Mouse (Mus musculus) embryonic facial prominence, embryonic 10.5 days (tissue): ENCODE measurements around the gene Arglu1. TPM values are rescaled to one million over a fixed set of nuclear protein-coding genes. Genes with fewer than 3 reads are reported as not detected.
A peak's percentile ranks its signal among the peaks of the same experiment; 100 is the strongest.

Experiments
- DNase-seq: peaks from one replicate; pipeline ENCODE4 v3.0.0-alpha.2; 2017; ENCODE audit warnings: low spot score
- H3K27ac ChIP-seq: fragments of 300-500 bp; sonication (generic); replicated peaks from 2 replicates; pipeline ENCODE4 v1.5.1; 2016; ENCODE audit warnings: mild to moderate bottlenecking
- H3K27me3 ChIP-seq: fragments of 300-500 bp; sonication (generic); replicated peaks from 2 replicates; pipeline ENCODE4 v1.6.1; 2016; ENCODE audit warnings: low read depth, mild to moderate bottlenecking; ENCODE audit not compliant: poor library complexity, severe bottlenecking
- H3K36me3 ChIP-seq: fragments of 300-500 bp; sonication (generic); replicated peaks from 2 replicates; pipeline ENCODE4 v1.6.1; 2016; ENCODE audit warnings: mild to moderate bottlenecking, moderate library complexity
- H3K4me1 ChIP-seq: fragments of 300-500 bp; sonication (generic); 2 replicates; pipeline ENCODE4 v1.6.1; 2016
- H3K4me3 ChIP-seq: fragments of 300-500 bp; sonication (generic); 2 replicates; pipeline ENCODE4 v1.5.1; 2016; ENCODE audit warnings: mild to moderate bottlenecking, moderate library complexity
- H3K9me3 ChIP-seq: fragments of 300-500 bp; sonication (generic); 2 replicates; pipeline ENCODE4 v1.6.1; 2016; ENCODE audit warnings: mild to moderate bottlenecking
- WGBS: fragments of 180-500 bp; shearing (Covaris S2); methylation state at CpG from one replicate; pipeline ENCODE4 v1.1.7; 2016; 5-methylcytosine and 5-hydroxymethylcytosine counted together
- polyA plus RNA-seq: library from polyadenylated mRNA; unstranded; fragments of >200 nt; fragmentation: Nextera tagmentation; extraction: Ambion mirVana; gene quantifications from 2 replicates; pipeline ENCODE4 v1.2.1, GENCODE M21; 2016

The Arglu1 gene
- polyA plus RNA-seq, 1 experiment from 2014 or later, result 174 TPM

DNA sequence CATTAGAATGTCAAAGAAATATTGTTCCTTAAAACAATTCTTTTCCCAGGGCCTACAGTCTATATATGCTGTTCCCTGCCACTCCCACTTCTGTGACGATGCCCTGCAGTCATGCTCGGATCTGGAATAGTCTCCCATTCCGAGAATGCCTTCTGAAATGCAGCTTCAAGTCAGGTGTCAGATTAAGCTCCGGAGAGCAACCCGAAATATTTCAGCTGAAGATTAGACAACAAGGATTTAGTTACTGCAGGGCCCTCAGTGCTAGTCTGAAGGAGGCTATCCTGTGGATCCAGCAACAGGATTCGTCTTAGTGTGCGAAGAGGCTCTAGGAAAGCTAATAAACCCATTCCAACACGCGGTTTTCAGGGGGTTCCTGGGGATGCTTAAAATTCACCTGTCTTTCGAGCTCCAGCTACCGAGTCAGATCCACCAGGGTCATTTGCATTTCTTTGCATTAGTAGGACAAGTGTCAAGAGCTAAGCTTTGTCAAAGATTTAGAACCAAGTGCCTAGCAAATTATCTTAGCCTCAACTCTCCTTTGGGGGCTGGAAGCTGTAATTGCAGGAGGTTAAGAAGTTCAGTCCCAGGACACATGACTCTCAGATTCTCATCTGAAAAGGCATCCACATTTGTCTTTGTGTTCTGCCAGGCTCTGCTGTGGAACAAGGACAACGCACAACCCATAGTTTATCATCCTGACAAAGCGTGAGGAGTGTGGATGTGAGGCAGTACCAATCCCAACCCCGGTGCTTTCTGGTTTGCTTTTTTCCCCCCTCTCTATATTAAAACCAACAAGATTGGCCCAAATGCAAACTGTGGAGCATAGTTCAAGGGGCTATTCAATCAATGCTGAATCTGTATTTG is 33.5 kb downstream of the Arglu1 start:
- H3K27ac ChIP-seq, result peak overlapping the region; percentile 96
- H3K36me3 ChIP-seq, result peaks cover 24% of the 10 kb centered on the region
- WGBS, result 7% methylated on average over 14 of the region's 14 CpGs
- H3K9me3 ChIP-seq, result no peaks in the 10 kb centered on the region
- no peaks in the 10 kb centered on the region for H3K27me3 ChIP-seq
- H3K4me1 ChIP-seq, result peaks cover 67% of the 10 kb centered on the region
- H3K4me3 ChIP-seq, result peak overlapping the region; percentile 98
- no peak for DNase-seq

DNA sequence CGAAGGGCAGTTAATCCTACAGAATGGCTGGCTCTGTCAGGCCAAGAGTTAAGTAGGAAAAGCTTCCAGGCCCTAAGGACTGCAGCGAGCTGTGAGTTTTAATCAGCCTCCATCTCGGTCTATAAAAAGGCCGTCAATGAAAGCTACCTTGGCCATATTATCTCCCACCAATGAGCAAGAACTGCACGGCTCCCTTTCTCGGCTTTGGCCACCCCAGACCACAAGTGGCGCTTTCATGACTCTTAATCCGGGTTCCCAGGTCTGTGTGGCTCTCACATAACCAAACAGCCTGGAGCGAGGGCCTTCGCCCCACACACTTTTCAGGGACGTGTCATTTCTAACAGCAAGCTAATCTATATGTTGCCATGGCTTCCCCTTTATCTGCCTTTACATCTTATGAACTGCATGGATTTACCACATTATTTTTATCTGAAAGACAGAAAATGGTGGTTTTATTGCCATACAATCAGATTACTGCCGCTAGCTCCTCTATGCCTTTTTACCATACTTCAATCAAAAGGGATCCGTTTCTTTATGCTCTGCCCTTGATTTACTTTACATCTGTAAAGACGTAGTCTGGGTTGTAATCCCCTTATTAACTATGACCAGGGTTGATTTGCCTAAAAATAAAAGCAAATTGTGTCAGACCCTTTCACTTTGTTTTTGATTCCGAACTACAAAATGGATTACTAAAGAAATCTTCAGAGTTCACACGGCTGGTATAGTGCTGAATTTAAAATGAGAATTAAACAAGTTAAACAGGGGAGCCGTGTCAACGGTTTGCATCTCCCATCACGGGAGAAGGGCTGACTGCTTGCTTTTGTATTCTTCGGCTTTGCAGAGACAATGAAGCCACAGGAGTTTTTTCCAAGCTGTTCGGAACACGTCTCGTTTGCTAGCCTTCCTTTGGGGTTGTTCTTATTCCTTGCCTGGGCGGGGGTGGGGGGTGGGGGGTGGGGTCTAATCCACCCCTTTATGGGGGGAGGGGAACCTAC is 34.7 kb downstream of the Arglu1 start:
- Histone ChIP-seq H3K27me3 (no peaks in the 10 kb centered on the region), H3K27ac (peak overlapping the region; percentile 71)

DNA sequence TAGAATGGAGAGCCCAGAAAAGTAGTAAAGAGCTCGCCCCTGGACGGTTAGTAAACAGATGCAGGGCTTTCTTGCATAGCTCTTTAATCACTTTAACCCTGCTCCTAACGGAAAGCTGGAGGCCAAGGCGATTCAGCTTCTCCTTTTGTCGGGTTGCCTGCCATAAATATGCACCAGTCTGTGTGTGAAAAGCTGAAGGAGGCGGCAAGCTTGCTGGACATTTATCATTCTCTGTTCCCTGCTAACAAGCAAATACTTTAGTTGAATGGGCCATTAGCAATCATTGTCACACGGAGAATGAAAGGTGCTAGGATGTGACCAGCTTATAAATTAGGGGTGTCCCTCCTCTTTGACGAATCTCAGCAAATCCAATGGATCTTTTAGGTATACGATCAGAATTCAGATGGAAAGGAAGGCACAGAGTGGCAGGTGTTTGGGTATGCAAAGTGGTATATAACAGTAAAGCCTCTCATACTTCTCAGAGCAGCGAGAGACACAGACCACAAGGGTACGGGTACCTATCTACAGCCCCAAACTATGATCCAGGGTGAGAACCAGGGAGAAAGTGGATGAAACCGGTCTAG is 36.3 kb downstream of the Arglu1 start:
- Histone ChIP-seq H3K4me3 (peak overlapping the region; percentile 25; the same call in 1 of the 2 replicates), H3K4me1 (peaks cover 95% of the 10 kb centered on the region), H3K27ac (no peak overlapping the region), H3K9me3 (no peaks in the 10 kb centered on the region), H3K36me3 (peaks cover 35% of the 10 kb centered on the region), H3K27me3 (no peaks in the 10 kb centered on the region; the same call in 1 of the 2 replicates)
- 62% methylated on average over 12 of the region's 12 CpGs for WGBS
- no peak for DNase-seq

More for the DNA sequence above, 34.7 kb downstream of the Arglu1 start:
- Histone ChIP-seq H3K4me3 (peak overlapping the region; percentile 98), H3K9me3 (no peaks in the 10 kb centered on the region), H3K4me1 (peaks cover 78% of the 10 kb centered on the region), H3K36me3 (peaks cover 24% of the 10 kb centered on the region)
- DNase-seq, result no peak
- 14% methylated on average over 24 of the region's 24 CpGs for WGBS

DNA sequence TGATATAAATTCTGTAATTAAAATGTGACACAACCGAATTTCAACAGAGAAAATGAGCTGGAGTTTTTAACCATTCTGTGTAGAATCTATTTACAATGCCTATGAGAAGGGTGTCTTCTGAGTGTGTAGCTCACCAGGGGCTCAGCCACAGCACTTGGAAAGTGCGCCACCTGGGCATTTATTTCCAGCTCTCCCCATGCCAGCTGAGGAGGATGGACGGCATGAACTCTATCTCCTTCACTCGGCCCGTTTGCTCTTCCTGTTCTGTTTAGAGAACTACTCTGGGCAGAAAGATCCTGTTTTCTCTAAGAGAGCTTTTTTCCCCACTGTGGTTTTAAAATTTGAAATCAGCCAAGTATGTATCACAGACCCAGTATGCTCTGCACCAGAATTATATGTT is 37.0 kb downstream of the Arglu1 start:
- no peak overlapping the region for H3K4me3 ChIP-seq
- DNase-seq, result no peak
- H3K27me3 ChIP-seq, result no peaks in the 10 kb centered on the region; the same call in 1 of the 2 replicates
- H3K27ac ChIP-seq, result no peak overlapping the region
- 76% methylated on average over 5 of the region's 5 CpGs for WGBS
- H3K36me3 ChIP-seq, result peaks cover 40% of the 10 kb centered on the region
- H3K9me3 ChIP-seq, result no peaks in the 10 kb centered on the region
- peaks cover 98% of the 10 kb centered on the region for H3K4me1 ChIP-seq

DNA sequence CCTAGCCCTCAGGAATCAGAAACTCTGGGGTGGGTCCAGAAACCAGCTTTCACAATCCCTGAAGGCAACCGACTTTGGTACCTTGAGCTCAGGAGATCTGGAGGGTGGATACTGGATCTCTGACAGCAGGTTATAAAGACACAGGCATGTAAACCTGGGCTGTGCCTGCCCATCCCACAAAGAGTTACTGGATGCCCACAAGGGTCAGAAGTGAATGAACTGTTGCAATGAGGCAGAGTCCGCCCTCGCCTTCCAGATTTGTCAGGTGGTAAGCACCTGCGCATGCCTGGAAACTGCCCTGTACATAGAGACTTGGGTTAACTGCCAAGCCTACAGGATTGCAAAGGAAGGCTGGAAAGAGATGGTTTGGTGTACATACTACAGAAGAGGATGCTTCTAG is 37.9 kb downstream of the Arglu1 start:
- no peaks in the 10 kb centered on the region; the same call in 1 of the 2 replicates for H3K27me3 ChIP-seq
- H3K4me3 ChIP-seq, result no peak overlapping the region; the same call in 1 of the 2 replicates
- no peaks in the 10 kb centered on the region for H3K9me3 ChIP-seq
- H3K27ac ChIP-seq, result 0 out of 2 replicates have a peak overlapping the region, but pooled peaks have one; percentile 6
- WGBS, result 89% methylated on average over 4 of the region's 4 CpGs
- peaks cover 98% of the 10 kb centered on the region for H3K4me1 ChIP-seq
- peaks cover 41% of the 10 kb centered on the region for H3K36me3 ChIP-seq
- no peak for DNase-seq

DNA sequence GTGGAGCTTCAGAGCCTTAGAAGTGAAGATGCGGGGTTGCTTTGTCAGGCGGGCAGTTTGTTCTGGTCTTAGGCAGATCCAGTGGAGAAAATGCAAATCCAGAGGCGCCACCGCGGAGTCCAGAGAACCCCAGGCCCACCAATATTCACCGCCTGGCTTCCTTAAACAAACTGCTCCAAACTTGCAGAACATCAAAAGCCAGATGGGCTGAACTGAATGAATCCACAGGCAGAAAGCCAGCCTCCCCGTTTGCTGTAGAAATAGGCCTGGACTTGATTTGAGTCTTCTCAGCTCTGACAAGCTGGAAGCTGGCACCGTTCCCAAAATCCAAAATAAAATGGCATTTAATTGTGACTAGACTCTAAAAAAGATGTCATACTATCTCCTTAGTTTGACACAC is 40.4 kb downstream of the Arglu1 start:
- no peaks in the 10 kb centered on the region; the same call in 1 of the 2 replicates for H3K27me3 ChIP-seq

DNA sequence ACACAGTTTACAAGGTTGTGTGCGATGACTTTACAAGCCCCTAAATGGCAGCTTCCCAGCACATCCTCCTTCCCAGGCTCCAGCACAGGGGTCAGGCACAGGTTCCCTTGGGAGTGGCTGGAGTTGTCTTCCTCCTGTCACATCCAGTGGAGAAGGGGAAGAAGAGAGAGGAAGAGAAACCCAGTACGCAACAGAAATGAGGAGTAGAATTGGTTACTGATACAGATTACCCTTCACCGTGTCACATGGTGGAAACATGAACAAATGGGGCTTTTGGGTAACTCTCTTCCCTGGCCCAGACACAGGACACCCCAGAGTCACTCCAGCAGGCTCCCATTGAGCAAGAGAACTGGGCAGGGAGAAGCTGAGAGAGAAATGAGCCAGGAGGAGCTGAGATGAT is 40.8 kb downstream of the Arglu1 start:
- no peaks in the 10 kb centered on the region; the same call in 1 of the 2 replicates for H3K27me3 ChIP-seq
- peaks cover 51% of the 10 kb centered on the region for H3K36me3 ChIP-seq
- peak overlapping the region; percentile 57; the same call in 1 of the 2 replicates for H3K27ac ChIP-seq
- H3K9me3 ChIP-seq, result no peaks in the 10 kb centered on the region
- H3K4me3 ChIP-seq, result no peak overlapping the region
- no peak for DNase-seq
- peaks cover 79% of the 10 kb centered on the region for H3K4me1 ChIP-seq
- WGBS, result 92% methylated on average over 3 of the region's 3 CpGs

More for the DNA sequence above, 40.4 kb downstream of the Arglu1 start:
- no peak overlapping the region for H3K4me3 ChIP-seq
- H3K36me3 ChIP-seq, result peaks cover 51% of the 10 kb centered on the region
- no peak for DNase-seq
- H3K9me3 ChIP-seq, result no peaks in the 10 kb centered on the region
- 66% methylated on average over 8 of the region's 8 CpGs for WGBS
- peaks cover 82% of the 10 kb centered on the region for H3K4me1 ChIP-seq
- H3K27ac ChIP-seq, result peak overlapping the region; percentile 57; the same call in 1 of the 2 replicates

DNA sequence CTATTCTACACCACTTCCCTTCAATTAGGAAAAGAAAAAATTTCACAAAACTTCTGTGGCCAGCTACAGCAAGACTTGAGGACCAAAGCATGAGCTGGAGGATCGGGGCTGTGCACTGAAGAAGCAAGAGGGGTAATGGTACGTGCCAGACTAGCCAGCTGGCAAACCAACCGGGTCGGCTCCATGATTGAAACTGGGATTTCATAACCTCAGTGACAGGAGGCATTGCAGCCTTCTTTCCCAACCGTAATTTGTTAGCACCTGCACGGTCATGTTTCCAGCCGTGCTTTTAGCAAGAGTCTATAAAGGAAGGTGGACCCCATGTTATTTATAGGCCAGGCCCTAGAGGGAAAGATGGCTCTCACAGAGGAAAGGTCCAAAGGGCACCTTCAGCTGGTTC is 41.6 kb downstream of the Arglu1 start:
- 89% methylated on average over 7 of the region's 7 CpGs for WGBS
- H3K27ac ChIP-seq, result no peak overlapping the region
- H3K4me3 ChIP-seq, result no peak overlapping the region
- H3K27me3 ChIP-seq, result no peaks in the 10 kb centered on the region; the same call in 1 of the 2 replicates
- DNase-seq, result no peak
- H3K36me3 ChIP-seq, result peaks cover 46% of the 10 kb centered on the region
- no peaks in the 10 kb centered on the region for H3K9me3 ChIP-seq
- peaks cover 77% of the 10 kb centered on the region for H3K4me1 ChIP-seq

DNA sequence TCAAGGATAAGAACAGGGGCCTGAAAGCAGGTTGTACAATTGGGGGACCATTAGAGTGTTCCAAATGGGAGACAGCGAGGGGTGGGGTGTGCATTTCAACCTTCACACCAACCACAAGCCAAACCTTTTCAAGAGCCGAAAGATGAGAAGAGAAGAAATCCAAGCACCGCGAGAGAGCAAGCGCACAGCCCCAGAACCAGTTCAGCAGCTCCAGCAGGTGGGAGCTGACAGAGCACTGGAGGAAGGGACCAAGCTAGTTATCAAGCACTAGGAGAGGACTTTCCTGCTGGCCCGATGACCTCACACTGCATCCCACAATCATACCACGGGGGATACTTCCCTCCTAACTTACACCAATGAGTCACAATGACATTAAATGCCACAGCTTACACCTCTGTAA is 42.5 kb downstream of the Arglu1 start:
- DNase-seq, result no peak
- WGBS, result 73% methylated on average over 7 of the region's 7 CpGs
- Histone ChIP-seq H3K4me1 (peaks cover 68% of the 10 kb centered on the region), H3K27me3 (no peaks in the 10 kb centered on the region; the same call in 1 of the 2 replicates), H3K9me3 (no peaks in the 10 kb centered on the region), H3K4me3 (no peak overlapping the region), H3K36me3 (peaks cover 46% of the 10 kb centered on the region), H3K27ac (no peak overlapping the region)

DNA sequence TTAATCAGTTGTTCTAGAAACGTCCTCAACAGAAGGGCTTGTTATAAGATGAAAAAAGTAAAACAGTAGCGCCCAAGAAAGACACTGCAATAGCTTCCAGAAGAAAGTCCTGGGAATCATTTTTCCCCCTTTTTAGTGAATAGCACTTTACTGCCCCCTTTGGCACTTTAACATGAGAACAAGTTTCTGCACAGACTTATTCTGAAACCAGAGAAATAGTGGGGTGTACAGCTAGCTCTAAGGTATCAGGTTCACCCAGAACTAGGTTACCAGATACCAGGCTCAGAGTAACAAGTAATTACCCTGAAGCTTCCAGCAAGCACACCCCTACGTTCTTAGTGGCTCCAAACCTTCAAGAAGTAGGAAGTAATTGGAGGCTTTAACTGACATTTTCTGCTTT is 43.0 kb downstream of the Arglu1 start:
- H3K27me3 ChIP-seq, result no peaks in the 10 kb centered on the region; the same call in 1 of the 2 replicates
- 64% methylated on average over 3 of the region's 3 CpGs for WGBS
- DNase-seq, result no peak
- H3K4me3 ChIP-seq, result no peak overlapping the region
- H3K4me1 ChIP-seq, result peaks cover 63% of the 10 kb centered on the region
- H3K36me3 ChIP-seq, result peaks cover 47% of the 10 kb centered on the region
- no peaks in the 10 kb centered on the region for H3K9me3 ChIP-seq
- H3K27ac ChIP-seq, result no peak overlapping the region

DNA sequence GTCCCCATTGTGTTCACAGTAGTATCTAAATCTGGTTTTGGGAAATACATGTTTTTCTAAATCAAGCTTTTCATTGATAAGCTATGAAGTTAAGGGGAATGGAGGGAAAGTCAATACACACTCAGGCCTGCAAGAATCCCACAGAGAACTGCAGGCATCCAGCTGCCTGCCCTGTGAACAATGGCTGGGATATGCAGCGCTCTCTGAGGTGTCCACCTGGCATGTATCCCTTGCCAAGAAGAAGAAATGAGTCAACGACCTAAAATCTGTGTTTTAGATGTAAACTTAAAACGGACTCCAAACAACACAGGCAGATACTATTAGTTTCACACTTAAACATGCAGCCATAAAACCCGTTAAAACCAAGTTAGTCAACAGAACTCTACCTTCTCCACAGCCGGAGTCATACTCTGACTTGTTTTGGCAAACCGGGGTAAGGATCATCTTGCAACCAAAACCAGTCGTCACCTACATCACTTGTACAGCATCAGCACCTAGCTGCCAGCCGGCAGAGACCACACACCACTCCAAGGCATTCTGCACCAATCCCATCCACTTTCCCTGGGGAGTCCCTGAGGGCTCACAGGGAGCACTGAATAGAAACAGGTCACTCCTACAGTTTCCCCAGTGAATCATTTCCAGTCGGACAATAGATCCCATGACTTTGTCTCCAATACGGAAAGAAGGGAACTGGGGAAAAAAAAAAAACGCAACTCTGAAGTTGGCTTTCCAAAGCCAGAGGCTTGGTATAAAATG is 46.0 kb downstream of the Arglu1 start:
- no peaks in the 10 kb centered on the region; the same call in 1 of the 2 replicates for H3K27me3 ChIP-seq
- H3K4me1 ChIP-seq, result peaks cover 59% of the 10 kb centered on the region
- H3K27ac ChIP-seq, result no peak overlapping the region
- H3K4me3 ChIP-seq, result no peak overlapping the region
- 79% methylated on average over 11 of the region's 11 CpGs for WGBS
- no peaks in the 10 kb centered on the region for H3K9me3 ChIP-seq
- peaks cover 48% of the 10 kb centered on the region for H3K36me3 ChIP-seq
- DNase-seq, result no peak
